Mouse (Mus musculus) midbrain, embryonic 11.5 days (tissue): ENCODE data around the gene Traf3ip2. TPM values are rescaled to one million over a fixed set of nuclear protein-coding genes. Genes with fewer than 3 reads are reported as not detected.

Source experiments
- ATAC-seq: fragments of 200-750 bp; cut with Nextera tagmentation; 2 replicates; pipeline ENCODE4 v1.8.0; 2017; ENCODE audit warnings: moderate TSS enrichment, moderate library complexity; ENCODE audit not compliant: low FRiP score
- DNase-seq: peaks from one replicate; pipeline ENCODE4 v3.0.0; 2015; ENCODE audit warnings: low spot score; ENCODE audit errors: missing footprints
- H3K27ac ChIP-seq: fragments of 300-500 bp; sonication (generic); 2 replicates; pipeline ENCODE4 v1.5.1; 2014; ENCODE audit warnings: low read depth, low read length
- H3K27me3 ChIP-seq: fragments of 300-500 bp; sonication (generic); 2 replicates; pipeline ENCODE4 v1.6.1; 2014; ENCODE audit warnings: mild to moderate bottlenecking, low read length, moderate library complexity, mixed read lengths; ENCODE audit not compliant: control insufficient read depth, insufficient read depth
- H3K36me3 ChIP-seq: fragments of 300-500 bp; sonication (generic); 2 replicates; pipeline ENCODE4 v1.6.1; 2014; ENCODE audit warnings: mild to moderate bottlenecking, low read length, moderate library complexity, mixed read lengths; ENCODE audit not compliant: control insufficient read depth, insufficient read depth
- H3K4me1 ChIP-seq: fragments of 300-500 bp; sonication (generic); 2 replicates; pipeline ENCODE4 v1.6.1; 2014; ENCODE audit warnings: low read length; ENCODE audit not compliant: control insufficient read depth, insufficient read depth
- H3K4me2 ChIP-seq: fragments of 300-500 bp; sonication (generic); 2 replicates; pipeline ENCODE4 v1.6.1; 2014; ENCODE audit warnings: mild to moderate bottlenecking, moderate library complexity
- H3K4me3 ChIP-seq: fragments of 300-500 bp; sonication (generic); 2 replicates; pipeline ENCODE4 v1.5.1; 2014; ENCODE audit warnings: low read depth, low read length
- H3K9ac ChIP-seq: fragments of 300-500 bp; sonication (generic); 2 replicates; pipeline ENCODE4 v1.6.1; 2014; ENCODE audit warnings: low read length
- H3K9me3 ChIP-seq: fragments of 300-500 bp; sonication (generic); 2 replicates; pipeline ENCODE4 v1.6.1; 2016; ENCODE audit warnings: low read length; ENCODE audit not compliant: control insufficient read depth
- WGBS: fragments of 180-500 bp; shearing (Covaris S2); extraction: QIAGEN DNeasy Blood & Tissue Kit; methylation state at CpG from one replicate; pipeline ENCODE4 v1.1.7; 2014; 5-methylcytosine and 5-hydroxymethylcytosine counted together
- polyA plus RNA-seq: library from polyadenylated mRNA; unstranded; fragments of >200 nt; fragmentation: Nextera tagmentation; extraction: Ambion mirVana; gene quantifications from 2 replicates; pipeline ENCODE4 v1.2.1, GENCODE M21; 2014

Gene Traf3ip2
- polyA plus RNA-seq, 1 experiment from 2014 or later = 3.9 TPM

DNA sequence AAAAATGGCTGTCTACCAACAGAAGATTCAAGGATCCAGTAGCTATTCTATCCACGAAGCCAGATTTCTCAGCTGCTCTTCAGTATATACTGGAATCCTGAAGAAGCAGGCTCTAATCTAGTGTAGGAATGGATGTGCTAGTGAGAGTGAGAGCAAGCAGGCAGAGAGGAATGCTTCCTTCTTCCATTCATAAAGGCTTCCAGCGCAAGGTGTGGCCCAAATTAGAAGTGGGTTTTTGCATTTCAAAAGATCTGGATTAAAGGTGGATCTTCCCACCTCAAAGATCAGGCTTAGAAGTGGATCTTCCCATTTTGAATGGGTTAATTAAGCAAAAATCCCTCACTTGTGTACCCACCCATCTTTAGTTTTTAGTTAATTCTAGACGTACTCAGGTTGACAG lies 37.6 kb downstream of the Traf3ip2 start:
- no peak for ATAC-seq
- Histone ChIP-seq H3K9me3 (no peaks in the 10 kb centered on the region), H3K27me3 (no peaks in the 10 kb centered on the region), H3K9ac (no peak overlapping the region), H3K4me1 (no peaks in the 10 kb centered on the region), H3K4me2 (no peak overlapping the region), H3K4me3 (no peak overlapping the region), H3K36me3 (no peaks in the 10 kb centered on the region), H3K27ac (no peak overlapping the region)
- 94% methylated on average over 3 of the region's 3 CpGs for whole genome bisulfite sequencing
- no peak for DNase-seq

DNA sequence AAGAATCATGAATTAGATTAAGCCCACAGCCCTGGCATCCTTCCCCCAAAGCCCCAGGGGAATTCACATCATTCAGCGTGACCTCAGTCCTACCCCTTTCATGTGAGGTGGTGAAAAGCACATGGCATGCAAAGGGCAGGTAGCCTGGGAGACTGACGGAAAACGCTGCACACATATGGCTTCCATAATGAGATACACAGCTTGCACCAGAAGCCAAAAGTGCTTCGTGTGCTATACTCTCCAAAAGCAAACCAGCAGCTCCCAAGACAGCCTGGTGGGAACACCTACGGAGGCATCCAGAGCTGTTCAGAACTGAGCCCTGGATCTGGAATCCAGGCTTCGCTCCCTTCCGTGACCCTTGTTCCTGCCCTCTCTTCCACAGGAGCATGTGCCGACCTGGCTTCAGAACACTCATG lies 41.3 kb downstream of the Traf3ip2 start:
- Histone ChIP-seq H3K27ac (no peak overlapping the region), H3K27me3 (no peaks in the 10 kb centered on the region), H3K4me1 (peaks cover 2% of the 10 kb centered on the region), H3K36me3 (no peaks in the 10 kb centered on the region), H3K9me3 (no peaks in the 10 kb centered on the region), H3K9ac (no peak overlapping the region), H3K4me2 (no peak overlapping the region), H3K4me3 (no peak overlapping the region)
- ATAC-seq (peak; percentile 46; the same call in 1 of the 2 replicates), DNase-seq (no peak)
- 68% methylated on average over 8 of the region's 8 CpGs for WGBS

DNA sequence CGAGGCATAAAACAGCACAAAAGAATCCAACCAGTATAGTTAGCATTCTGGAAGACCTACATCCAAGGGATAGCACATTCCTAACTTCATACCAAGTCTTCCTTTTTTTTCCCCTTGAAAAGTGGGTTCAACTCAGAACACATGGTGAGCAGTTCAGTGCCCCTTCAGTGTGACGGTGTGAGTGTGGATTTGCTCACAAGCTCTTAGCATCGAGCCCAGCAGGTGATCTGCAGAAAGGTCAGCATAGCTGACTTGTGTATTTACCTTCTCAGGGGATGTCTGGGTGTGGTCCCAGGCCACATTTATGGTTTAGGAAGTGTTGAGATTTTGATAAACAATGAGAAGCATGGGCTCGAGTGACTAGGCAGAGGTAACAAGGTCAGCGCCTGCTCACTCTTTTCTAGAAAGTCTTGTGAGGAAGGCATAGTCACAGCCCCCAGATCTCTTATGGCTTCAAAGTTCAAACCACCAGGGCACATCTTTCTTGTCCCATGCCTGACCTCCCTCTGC lies 46.2 kb downstream of the Traf3ip2 start:
- H3K4me3 ChIP-seq = no peak overlapping the region
- 0 out of 2 replicates have a peak, but pooled peaks have one; percentile 14 for ATAC-seq

DNA sequence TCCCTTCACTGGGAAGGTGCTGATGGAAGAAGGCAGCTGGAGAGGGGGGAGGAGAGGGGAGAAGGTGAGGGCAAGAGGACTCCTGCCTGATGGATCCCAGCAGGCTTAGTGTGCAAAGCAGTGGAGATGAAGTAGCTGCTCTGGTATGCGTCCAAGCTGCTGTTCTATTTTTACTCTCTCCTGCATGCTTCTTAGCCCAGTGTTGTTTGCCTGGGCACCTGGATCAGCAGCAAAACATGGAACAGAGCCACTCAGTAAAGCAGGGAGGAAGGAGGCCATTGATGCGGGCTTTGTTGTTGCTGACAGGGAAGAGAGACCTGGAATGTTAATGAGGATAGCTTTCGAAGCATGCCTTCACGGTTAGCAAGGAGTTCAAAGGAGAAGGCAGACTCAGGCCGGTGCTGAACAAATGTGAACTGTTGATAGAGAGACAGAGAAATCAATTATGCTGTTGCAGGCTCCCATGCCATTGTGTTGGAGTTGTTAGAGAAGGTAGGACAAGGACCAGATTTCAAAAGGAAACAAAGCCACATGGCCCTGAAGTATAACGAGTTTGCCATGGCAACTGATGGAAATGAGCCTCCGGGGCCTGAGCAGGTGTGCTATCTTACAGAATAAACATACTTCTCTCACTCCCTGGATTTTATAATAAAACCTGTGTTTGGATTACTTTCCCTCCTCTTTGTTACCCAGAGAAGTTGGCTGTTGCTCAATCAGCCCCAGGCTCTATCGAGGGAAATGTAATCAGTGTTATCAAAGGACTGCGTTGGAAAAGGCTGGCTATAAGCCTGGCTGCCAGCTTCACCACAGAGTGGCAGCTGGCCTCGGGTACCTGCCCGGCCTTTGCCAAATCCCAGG lies 46.9 kb downstream of the Traf3ip2 start:
- peak; percentile 91 for ATAC-seq
- Histone ChIP-seq H3K9me3 (no peaks in the 10 kb centered on the region), H3K9ac (no peak overlapping the region; the same call in 1 of the 2 replicates), H3K4me1 (peaks cover 20% of the 10 kb centered on the region), H3K4me2 (peak overlapping the region; percentile 9), H3K27ac (peak overlapping the region; percentile 74), H3K27me3 (no peaks in the 10 kb centered on the region), H3K36me3 (no peaks in the 10 kb centered on the region), H3K4me3 (no peak overlapping the region)
- WGBS = 9% methylated on average over 11 of the region's 11 CpGs
- DNase-seq = peak; percentile 94

More for the DNA sequence above, 46.2 kb downstream of the Traf3ip2 start:
- Histone ChIP-seq H3K27ac (peak overlapping the region; percentile 74), H3K9me3 (no peaks in the 10 kb centered on the region), H3K27me3 (no peaks in the 10 kb centered on the region), H3K9ac (no peak overlapping the region; the same call in 1 of the 2 replicates), H3K36me3 (no peaks in the 10 kb centered on the region), H3K4me1 (peaks cover 20% of the 10 kb centered on the region), H3K4me2 (no peak overlapping the region)
- WGBS = 31% methylated on average over 5 of the region's 5 CpGs
- peak; percentile 87 for DNase-seq

DNA sequence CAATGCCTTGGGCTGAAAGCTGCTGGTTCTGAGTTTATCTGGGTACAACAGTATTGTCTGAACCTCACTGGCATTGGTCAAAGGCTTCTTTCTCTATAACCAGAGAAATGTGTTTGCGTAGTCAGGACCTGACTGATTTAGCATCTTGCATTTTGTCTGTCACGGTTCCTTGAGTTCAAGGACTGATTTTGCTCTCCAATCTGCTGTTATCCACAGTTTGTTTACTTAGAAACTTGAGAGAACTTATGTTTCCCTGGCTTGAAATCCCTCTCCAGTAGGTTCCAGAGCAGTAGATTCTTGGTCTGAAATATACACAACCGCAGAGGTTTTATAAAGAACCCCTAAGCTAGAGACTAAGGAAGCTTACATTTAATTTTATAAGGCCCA lies 47.5 kb downstream of the Traf3ip2 start:
- H3K9ac ChIP-seq = no peak overlapping the region
- no peaks in the 10 kb centered on the region for H3K36me3 ChIP-seq
- H3K4me3 ChIP-seq = no peak overlapping the region
- DNase-seq (no peak), ATAC-seq (no peak)
- H3K4me1 ChIP-seq = peaks cover 20% of the 10 kb centered on the region
- peak overlapping the region; percentile 9 for H3K4me2 ChIP-seq
- peak overlapping the region; percentile 74 for H3K27ac ChIP-seq
- H3K27me3 ChIP-seq = no peaks in the 10 kb centered on the region
- H3K9me3 ChIP-seq = no peaks in the 10 kb centered on the region
- 62% methylated on average over 3 of the region's 3 CpGs for WGBS

DNA sequence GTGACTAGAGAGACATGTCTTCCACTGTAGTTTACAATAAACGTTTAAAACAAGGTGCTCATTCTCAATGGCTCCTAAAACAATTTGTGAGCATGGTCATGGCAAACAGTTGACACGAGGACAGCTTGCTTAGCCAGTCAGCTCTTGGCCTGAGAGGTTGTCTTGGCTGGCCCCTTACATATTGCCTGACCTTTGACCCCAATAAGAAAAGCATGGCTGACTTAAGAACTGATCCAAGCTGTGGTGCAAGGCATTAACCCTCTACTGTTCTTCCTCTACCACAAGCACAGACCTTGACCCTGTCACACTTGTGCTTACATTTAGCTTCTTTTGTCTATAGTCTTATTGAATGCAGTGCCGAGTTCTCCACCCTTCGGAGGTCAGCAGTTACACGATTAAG lies 48.0 kb downstream of the Traf3ip2 start:
- Histone ChIP-seq H3K36me3 (no peaks in the 10 kb centered on the region), H3K4me1 (peaks cover 20% of the 10 kb centered on the region), H3K4me3 (no peak overlapping the region), H3K27me3 (no peaks in the 10 kb centered on the region), H3K4me2 (no peak overlapping the region), H3K9me3 (no peaks in the 10 kb centered on the region), H3K9ac (no peak overlapping the region), H3K27ac (no peak overlapping the region; the same call in 1 of the 2 replicates)
- peak; percentile 90 for DNase-seq
- WGBS = 42% methylated on average over 5 of the region's 5 CpGs
- no peak for ATAC-seq

DNA sequence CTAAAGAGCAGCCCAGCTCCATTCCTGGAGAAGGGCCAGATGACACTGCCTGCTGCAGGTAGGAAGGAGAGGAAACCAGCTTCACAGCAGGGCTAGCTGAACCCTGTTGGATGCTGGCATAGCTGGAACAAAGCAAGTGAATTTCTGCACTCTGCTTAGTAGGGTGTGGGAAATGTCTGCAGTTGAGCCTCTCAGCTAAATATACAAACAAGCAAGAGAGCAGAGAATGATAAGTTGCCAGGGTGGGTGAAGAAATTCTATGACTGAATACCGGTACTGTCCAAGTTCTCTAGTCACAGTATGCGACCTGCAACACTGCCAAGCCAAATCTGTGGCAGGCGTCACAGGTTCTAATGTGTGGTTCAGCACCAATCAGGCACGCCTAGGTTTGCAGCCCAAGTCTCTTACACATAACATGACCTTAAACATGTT lies 52.4 kb downstream of the Traf3ip2 start:
- Histone ChIP-seq H3K4me3 (no peak overlapping the region), H3K27me3 (no peaks in the 10 kb centered on the region), H3K4me1 (peaks cover 10% of the 10 kb centered on the region), H3K9me3 (no peaks in the 10 kb centered on the region), H3K9ac (no peak overlapping the region), H3K27ac (no peak overlapping the region), H3K36me3 (no peaks in the 10 kb centered on the region), H3K4me2 (no peak overlapping the region)
- DNase-seq (no peak), ATAC-seq (no peak)
- WGBS = 77% methylated on average over 4 of the region's 4 CpGs

DNA sequence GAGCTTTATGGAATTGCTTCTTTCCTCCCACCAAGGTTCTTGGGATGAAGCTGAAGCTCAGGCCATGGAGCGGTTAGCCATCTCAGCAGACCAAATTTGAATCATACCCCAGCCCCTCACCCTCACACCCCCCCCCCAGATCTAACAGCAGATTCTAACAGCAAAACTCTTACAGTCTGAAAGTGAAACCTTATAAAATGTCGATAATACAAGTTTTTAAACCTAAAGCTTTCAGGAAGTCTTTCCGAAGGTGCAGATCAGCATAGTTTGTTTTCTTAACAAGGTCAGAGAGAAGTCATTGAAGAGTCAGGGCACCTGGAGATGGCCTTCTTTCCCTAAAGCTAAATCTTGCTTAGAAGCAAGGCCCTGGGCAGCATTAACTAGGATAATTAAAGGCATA lies 53.3 kb downstream of the Traf3ip2 start:
- no peak overlapping the region for H3K27ac ChIP-seq
- WGBS = 69% methylated on average over 3 of the region's 3 CpGs

DNA sequence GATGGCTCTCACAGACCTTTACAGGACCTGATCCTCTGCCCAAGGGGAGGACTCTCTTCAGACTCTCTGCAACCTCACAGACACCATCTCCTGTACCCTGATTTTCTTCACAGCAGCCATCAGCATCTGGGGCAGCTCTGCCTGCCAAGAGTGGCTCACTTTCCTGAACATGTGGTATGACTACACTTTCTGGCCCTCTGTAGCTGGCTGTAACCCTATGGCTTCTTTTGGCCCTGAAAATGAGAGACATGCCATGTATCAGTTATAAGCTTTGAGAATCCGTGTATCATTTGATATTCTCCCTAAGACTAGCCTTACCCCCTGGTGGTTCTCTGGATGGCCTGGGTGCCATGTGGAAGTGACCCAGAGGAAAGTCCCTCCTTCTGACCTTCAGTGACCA lies 58.7 kb downstream of the Traf3ip2 start:
- H3K9ac ChIP-seq = no peak overlapping the region
- no peaks in the 10 kb centered on the region for H3K27me3 ChIP-seq
- no peak overlapping the region for H3K4me3 ChIP-seq
- ATAC-seq = no peak
- no peaks in the 10 kb centered on the region for H3K9me3 ChIP-seq
- H3K27ac ChIP-seq = no peak overlapping the region
- 90% methylated on average over 1 of the region's 1 CpGs for WGBS
- H3K36me3 ChIP-seq = no peaks in the 10 kb centered on the region
- no peak overlapping the region for H3K4me2 ChIP-seq
- no peak for DNase-seq
- peaks cover 29% of the 10 kb centered on the region for H3K4me1 ChIP-seq

More for the DNA sequence above, 53.3 kb downstream of the Traf3ip2 start:
- ATAC-seq = no peak
- no peaks in the 10 kb centered on the region for H3K27me3 ChIP-seq
- no peaks in the 10 kb centered on the region for H3K36me3 ChIP-seq
- no peak overlapping the region for H3K4me3 ChIP-seq
- H3K9ac ChIP-seq = no peak overlapping the region
- peaks cover 3% of the 10 kb centered on the region; the same call in 1 of the 2 replicates for H3K4me1 ChIP-seq
- no peaks in the 10 kb centered on the region for H3K9me3 ChIP-seq
- H3K4me2 ChIP-seq = no peak overlapping the region
- DNase-seq = no peak
